Mouse (Mus musculus): ENCODE data around the gene Egflam. TPM values are rescaled to one million over a fixed set of nuclear protein-coding genes. Genes with fewer than 3 reads are reported as not detected.
A peak's percentile ranks its signal among the peaks of the same experiment; 100 is the strongest.

The Egflam gene
- polyA plus RNA-seq (2012; rRNA removed), result 29.3 and 32.7 TPM in 2 replicates

- 1% methylated on average over 61 of the region's 62 CpGs for WGBS
Observed at GRCm38 (mm10) chr15:7397818-7398608, at the start of gene Egflam. Egflam (minus strand) TSS chr15:7398395.

GRCm38 (mm10) chr15:7443396-7444315 lies 45.5 kb upstream of the Egflam start:
- no peaks in the 10 kb centered on the region for H3K4me1 ChIP-seq (ENCODE audit: control insufficient read depth, insufficient read depth, low read length)
- no peak for DNase-seq
- TF ChIP-seq POLR2A (IDR thresholded peaks at IDR 0.05; ENCODE audit: borderline replicate concordance, extremely low read depth, low read depth, low read length) (no peak), CTCF (IDR thresholded peaks at IDR 0.05; ENCODE audit: insufficient read depth, low read length) (no peak)
- no peak overlapping the region for H3K4me3 ChIP-seq (replicated peaks; ENCODE audit: extremely low read depth, low read depth, low read length)
- 57% methylated on average over 17 of the region's 17 CpGs for WGBS

More at GRCm38 (mm10) chr15:7397818-7398608, at the start of gene Egflam:
- TF ChIP-seq CTCF (IDR thresholded peaks at IDR 0.05; ENCODE audit: insufficient read depth, low read length) (no peak), POLR2A (IDR thresholded peaks at IDR 0.05; ENCODE audit: borderline replicate concordance, extremely low read depth, low read depth, low read length) (peak; percentile 36; the same call in 1 of the 2 replicates)
- H3K4me3 ChIP-seq (replicated peaks; ENCODE audit: extremely low read depth, low read depth, low read length), result peak within 1 kb of the TSS; percentile 40
- no peaks in the 10 kb centered on the region; the same call in 1 of the 2 replicates for H3K4me1 ChIP-seq (ENCODE audit: control insufficient read depth, insufficient read depth, low read length)
- peak; percentile 13 for DNase-seq

- Histone ChIP-seq H3K4me3 (replicated peaks; ENCODE audit: extremely low read depth, low read depth, low read length) (no peak overlapping the region), H3K4me1 (ENCODE audit: control insufficient read depth, insufficient read depth, low read length) (no peaks in the 10 kb centered on the region)
- TF ChIP-seq CTCF (IDR thresholded peaks at IDR 0.05; ENCODE audit: insufficient read depth, low read length), result no peak
- no peak for TF ChIP-seq POLR2A (IDR thresholded peaks at IDR 0.05; ENCODE audit: borderline replicate concordance, extremely low read depth, low read depth, low read length)
- WGBS, result 50% methylated on average over 16 of the region's 16 CpGs
- DNase-seq, result no peak
Observed at GRCm38 (mm10) chr15:7442148-7443100, 44.2 kb upstream of the Egflam start.

- TF ChIP-seq CTCF (IDR thresholded peaks at IDR 0.05; ENCODE audit: insufficient read depth, low read length), result no peak
- no peak for TF ChIP-seq POLR2A (IDR thresholded peaks at IDR 0.05; ENCODE audit: borderline replicate concordance, extremely low read depth, low read depth, low read length)
- no peak overlapping the region for H3K4me3 ChIP-seq (replicated peaks; ENCODE audit: extremely low read depth, low read depth, low read length)
- no peaks in the 10 kb centered on the region for H3K4me1 ChIP-seq (ENCODE audit: control insufficient read depth, insufficient read depth, low read length)
- WGBS, result 52% methylated on average over 2 of the region's 2 CpGs
- no peak for DNase-seq
Observed at GRCm38 (mm10) chr15:7424282-7424681, 26.1 kb upstream of the Egflam start.

- WGBS, result 70% methylated on average over 8 of the region's 8 CpGs
- Histone ChIP-seq H3K4me3 (replicated peaks; ENCODE audit: extremely low read depth, low read depth, low read length) (no peak overlapping the region), H3K4me1 (ENCODE audit: control insufficient read depth, insufficient read depth, low read length) (no peaks in the 10 kb centered on the region)
- TF ChIP-seq POLR2A (IDR thresholded peaks at IDR 0.05; ENCODE audit: borderline replicate concordance, extremely low read depth, low read depth, low read length) (no peak), CTCF (IDR thresholded peaks at IDR 0.05; ENCODE audit: insufficient read depth, low read length) (no peak)
- DNase-seq, result no peak
Observed at GRCm38 (mm10) chr15:7404521-7404920, 6.3 kb upstream of the Egflam start.

- DNase-seq, result no peak
- H3K4me3 ChIP-seq (replicated peaks; ENCODE audit: extremely low read depth, low read depth, low read length), result peak overlapping the region; percentile 40
Observed at GRCm38 (mm10) chr15:7398609-7399540, 680 bp upstream of the Egflam start.

GRCm38 (mm10) chr15:7397446-7397817 lies 763 bp downstream of the Egflam start:
- Histone ChIP-seq H3K4me3 (replicated peaks; ENCODE audit: extremely low read depth, low read depth, low read length) (peak overlapping the region; percentile 40), H3K4me1 (ENCODE audit: control insufficient read depth, insufficient read depth, low read length) (no peaks in the 10 kb centered on the region; the same call in 1 of the 2 replicates)
- 3% methylated on average over 8 of the region's 8 CpGs for WGBS
- DNase-seq, result no peak
- TF ChIP-seq POLR2A (IDR thresholded peaks at IDR 0.05; ENCODE audit: borderline replicate concordance, extremely low read depth, low read depth, low read length) (no peak), CTCF (IDR thresholded peaks at IDR 0.05; ENCODE audit: insufficient read depth, low read length) (no peak)

More at GRCm38 (mm10) chr15:7398609-7399540, 680 bp upstream of the Egflam start:
- no peak for TF ChIP-seq CTCF (IDR thresholded peaks at IDR 0.05; ENCODE audit: insufficient read depth, low read length)
- TF ChIP-seq POLR2A (IDR thresholded peaks at IDR 0.05; ENCODE audit: borderline replicate concordance, extremely low read depth, low read depth, low read length), result peak; percentile 12; the same call in 1 of the 2 replicates
- no peaks in the 10 kb centered on the region; the same call in 1 of the 2 replicates for H3K4me1 ChIP-seq (ENCODE audit: control insufficient read depth, insufficient read depth, low read length)
- 7% methylated on average over 17 of the region's 17 CpGs for WGBS

- Histone ChIP-seq H3K4me1 (ENCODE audit: control insufficient read depth, insufficient read depth, low read length) (peaks cover 9% of the 10 kb centered on the region), H3K4me3 (replicated peaks; ENCODE audit: extremely low read depth, low read depth, low read length) (no peak overlapping the region)
- 55% methylated on average over 4 of the region's 4 CpGs for WGBS
- no peak for DNase-seq
- TF ChIP-seq CTCF (IDR thresholded peaks at IDR 0.05; ENCODE audit: insufficient read depth, low read length) (no peak), POLR2A (IDR thresholded peaks at IDR 0.05; ENCODE audit: borderline replicate concordance, extremely low read depth, low read depth, low read length) (no peak)
Observed at GRCm38 (mm10) chr15:7383349-7383748, 14.8 kb downstream of the Egflam start.
